ENCODE assay signal across 19 mouse cellular contexts in genomic region chr16:86189874-86190273, GRCm38 (mm10).
"Had no signal": no experiment of that assay in that cellular context is flagged by ENCODE, and none has a peak within 500 bp of the region (broad histone marks: within the 10 kb centered on the region; RNA-seq: fewer than 3 reads in every experiment).

No protein-coding gene starts in this region.

- DNase-seq: gastrocnemius, postnatal 14 days; gastrocnemius, postnatal 36 days; heart, adult 11 months; heart, adult 2 months; heart, postnatal 14 days; heart, postnatal 36 days; kidney, adult 18-20 months; kidney, adult 8-10 months; kidney, postnatal 10 days; kidney, postnatal 25 days; kidney, postnatal 4 days; layer of hippocampus, adult 9-11 months; layer of hippocampus, postnatal 36 days; left cerebral cortex, postnatal 4 days had no signal

- ATAC-seq: hindbrain, embryonic 16.5 days; inflammation-experienced regulatory T-cells, adult 6 months; intestine, embryonic 15.5 days; intestine, postnatal 0 days; liver, embryonic 12.5 days had no signal
